Mouse (Mus musculus): ENCODE measurements around the gene Tbc1d32.
A peak's percentile ranks its signal among the peaks of the same experiment; 100 is the strongest.
"Not testable (repeated sequence)": the region's sequence is repeated elsewhere in the genome, so short reads cannot be mapped to it uniquely, and the experiment has no call there.

The Tbc1d32 gene

GRCm38 (mm10) chr10:56228568-56229209 lies at the start of gene Tbc1d32:
TSS of gene Tbc1d32 (minus strand) at chr10:56228689.
- peak; percentile 23 for DNase-seq (ENCODE audit: extremely low read depth, low read depth, low spot score)

DNA sequence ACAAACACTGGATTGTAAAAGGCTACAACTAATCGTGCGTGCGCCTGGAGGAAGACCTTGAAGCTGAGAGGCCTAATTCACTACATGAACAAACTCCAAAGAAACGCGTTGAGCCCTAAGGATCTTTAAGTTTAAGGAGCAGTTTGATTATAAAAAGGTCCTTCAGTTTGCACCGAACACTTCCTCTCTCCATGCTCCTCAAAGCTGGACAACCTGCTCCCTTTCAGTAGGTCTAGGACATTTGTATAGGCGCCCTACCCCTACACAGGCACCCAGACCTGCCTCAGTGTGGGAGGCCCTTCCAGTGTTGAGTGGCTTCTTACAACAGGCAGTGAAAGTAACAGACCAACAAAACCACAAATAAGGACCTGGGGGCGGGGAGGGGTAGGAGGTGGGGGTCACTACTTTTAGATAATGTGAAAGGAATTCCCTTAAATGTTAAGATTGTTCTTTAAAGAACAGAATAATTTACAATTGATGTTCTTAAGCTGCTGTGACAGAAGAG lies 666 bp downstream of the Tbc1d32 start:
- DNase-seq (ENCODE audit: extremely low read depth, low read depth, low spot score) = no peak

DNA sequence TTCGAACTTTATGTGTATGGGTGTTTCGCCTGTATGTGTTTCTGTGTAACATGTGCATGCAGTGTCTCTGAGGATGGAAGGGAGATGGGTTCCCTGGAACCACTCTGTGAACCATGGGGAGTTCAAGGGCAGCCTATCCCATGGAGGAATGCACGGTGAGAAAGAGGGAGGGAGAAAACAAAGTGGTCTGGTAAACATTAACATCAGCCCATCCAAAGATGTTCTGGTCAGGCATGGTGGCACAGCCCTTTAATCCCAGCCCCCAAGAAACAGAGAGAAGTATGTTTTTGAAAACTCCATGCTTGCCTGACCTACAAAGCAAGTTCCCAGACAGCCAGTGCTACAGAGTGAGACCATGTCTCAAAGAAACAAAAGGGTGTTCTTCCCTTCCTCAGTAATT lies 12.7 kb downstream of the Tbc1d32 start:
- DNase-seq (ENCODE audit: extremely low read depth, low read depth, low spot score) = no peak

- DNase-seq (ENCODE audit: extremely low read depth, low read depth, low spot score) = no peak
Observed at GRCm38 (mm10) chr10:56210343-56210742, 18.1 kb downstream of the Tbc1d32 start.

- DNase-seq (ENCODE audit: extremely low read depth, low read depth, low spot score) = no peak
Observed at GRCm38 (mm10) chr10:56206802-56207404, 21.6 kb downstream of the Tbc1d32 start.

- DNase-seq (ENCODE audit: extremely low read depth, low read depth, low spot score) = no peak
Observed at GRCm38 (mm10) chr10:56204348-56204747, 24.1 kb downstream of the Tbc1d32 start.

- DNase-seq (ENCODE audit: extremely low read depth, low read depth, low spot score) = no peak
Observed at GRCm38 (mm10) chr10:56199902-56200301, 28.6 kb downstream of the Tbc1d32 start.

GRCm38 (mm10) chr10:56198691-56199090 lies 29.8 kb downstream of the Tbc1d32 start:
- no peak for DNase-seq (ENCODE audit: extremely low read depth, low read depth, low spot score)

DNA sequence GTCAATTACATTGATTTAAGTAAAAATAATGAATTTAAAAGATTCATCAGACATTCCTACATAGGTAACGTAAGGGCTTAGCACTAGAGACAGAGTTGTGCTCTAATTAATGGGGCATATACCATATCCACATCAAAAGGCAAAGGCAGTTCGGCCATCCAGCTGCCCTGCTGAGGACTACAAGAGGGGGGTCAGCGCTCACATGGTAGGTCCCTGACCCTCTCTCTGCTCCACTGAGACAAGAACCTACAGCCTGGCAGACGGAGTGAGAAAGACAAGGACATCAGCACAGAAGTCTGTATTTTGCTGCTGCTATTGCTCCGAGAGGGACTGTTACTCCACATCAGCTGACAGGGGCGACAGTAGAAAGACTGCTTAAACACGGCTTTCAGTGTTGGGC lies 34.2 kb downstream of the Tbc1d32 start:
- no peak for DNase-seq (ENCODE audit: extremely low read depth, low read depth, low spot score)

DNA sequence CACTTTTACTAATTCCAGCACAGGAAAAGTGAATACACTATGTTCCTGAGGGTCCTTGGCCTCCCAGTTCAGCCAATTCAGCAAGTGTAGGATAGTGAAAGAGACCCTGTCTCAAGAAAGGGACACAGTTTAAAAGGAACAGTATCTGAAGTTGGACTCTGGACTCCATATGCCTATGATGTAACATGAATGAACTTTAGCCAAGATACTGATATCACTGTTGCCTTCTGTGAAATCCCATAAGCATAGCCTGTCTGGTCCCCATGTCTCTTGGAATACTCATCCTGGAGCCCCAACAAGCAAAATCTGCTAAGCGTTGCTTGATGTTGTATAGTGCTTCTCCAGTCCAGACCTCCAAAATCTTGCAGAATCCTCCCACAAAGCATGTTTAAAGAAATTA lies 46.8 kb downstream of the Tbc1d32 start:
- no peak for DNase-seq (ENCODE audit: extremely low read depth, low read depth, low spot score)

- DNase-seq (ENCODE audit: extremely low read depth, low read depth, low spot score) = no peak
Observed at GRCm38 (mm10) chr10:56173184-56173583, 55.3 kb downstream of the Tbc1d32 start.

GRCm38 (mm10) chr10:56167721-56168120 lies 60.8 kb downstream of the Tbc1d32 start:
- DNase-seq (ENCODE audit: extremely low read depth, low read depth, low spot score) = not testable (repeated sequence)

- no peak for DNase-seq (ENCODE audit: extremely low read depth, low read depth, low spot score)
Observed at GRCm38 (mm10) chr10:56165758-56166157, 62.7 kb downstream of the Tbc1d32 start.

DNA sequence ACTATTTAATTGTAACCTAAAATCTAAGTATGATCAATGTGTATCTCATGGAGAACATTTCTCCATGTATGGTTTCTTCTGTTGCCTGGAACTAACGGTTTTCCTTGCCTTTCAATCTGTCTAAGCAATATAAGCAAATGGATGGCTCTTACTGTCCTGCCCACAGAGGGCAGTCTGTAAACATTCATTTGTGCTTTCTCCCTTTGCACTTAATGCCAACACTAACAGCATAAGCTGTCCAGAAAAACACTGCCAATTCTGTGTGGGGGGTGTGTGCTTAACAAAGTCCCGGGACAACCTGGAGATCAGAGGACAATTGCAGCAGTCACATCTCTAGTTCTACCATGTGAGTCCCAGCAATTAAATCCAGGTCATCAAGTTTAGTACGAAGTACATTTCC lies 64.1 kb downstream of the Tbc1d32 start:
- DNase-seq (ENCODE audit: extremely low read depth, low read depth, low spot score) = no peak

DNA sequence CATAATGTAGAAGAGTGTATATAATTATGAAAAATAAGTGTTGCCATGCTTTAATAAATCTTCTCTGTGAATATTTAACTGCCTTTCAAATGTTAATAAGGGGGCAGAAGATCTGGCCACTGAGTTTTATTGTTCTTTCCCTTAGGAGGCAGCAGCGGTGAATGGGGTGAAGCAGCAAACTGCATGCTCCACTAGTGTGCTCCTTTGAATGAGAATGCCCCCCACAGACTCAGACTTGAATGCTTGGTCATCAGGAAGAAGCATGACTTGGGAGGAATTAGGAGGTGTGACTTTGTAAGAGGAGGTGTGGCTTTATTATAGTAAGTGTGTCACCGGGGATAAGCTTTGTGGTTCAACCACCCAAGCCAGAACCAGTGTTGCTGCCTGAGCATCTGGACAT lies 69.7 kb downstream of the Tbc1d32 start:
- DNase-seq (ENCODE audit: extremely low read depth, low read depth, low spot score) = no peak

- DNase-seq (ENCODE audit: extremely low read depth, low read depth, low spot score) = no peak
Observed at GRCm38 (mm10) chr10:56158207-56158606, 70.3 kb downstream of the Tbc1d32 start.

DNA sequence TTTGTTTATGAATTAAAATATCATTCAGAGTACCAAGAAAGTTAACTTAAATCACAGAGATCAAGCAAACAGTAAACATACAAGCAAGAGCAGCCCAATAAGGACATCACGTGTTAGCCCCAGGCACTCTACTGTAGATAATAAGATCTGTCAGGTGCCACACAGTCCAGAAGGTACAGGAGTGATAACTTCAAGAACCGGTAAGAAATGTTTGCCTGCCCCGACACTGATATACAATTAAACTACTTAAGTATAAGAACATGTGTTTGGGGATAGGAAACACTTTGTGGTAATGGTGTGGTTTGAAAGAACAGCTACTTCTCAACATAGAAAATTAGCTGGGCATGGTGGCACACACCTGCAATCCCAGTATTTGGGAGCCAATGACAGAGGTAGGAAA lies 71.5 kb downstream of the Tbc1d32 start:
- DNase-seq (ENCODE audit: extremely low read depth, low read depth, low spot score) = no peak

- no peak for DNase-seq (ENCODE audit: extremely low read depth, low read depth, low spot score)
Observed at GRCm38 (mm10) chr10:56148920-56149319, 79.6 kb downstream of the Tbc1d32 start.

DNA sequence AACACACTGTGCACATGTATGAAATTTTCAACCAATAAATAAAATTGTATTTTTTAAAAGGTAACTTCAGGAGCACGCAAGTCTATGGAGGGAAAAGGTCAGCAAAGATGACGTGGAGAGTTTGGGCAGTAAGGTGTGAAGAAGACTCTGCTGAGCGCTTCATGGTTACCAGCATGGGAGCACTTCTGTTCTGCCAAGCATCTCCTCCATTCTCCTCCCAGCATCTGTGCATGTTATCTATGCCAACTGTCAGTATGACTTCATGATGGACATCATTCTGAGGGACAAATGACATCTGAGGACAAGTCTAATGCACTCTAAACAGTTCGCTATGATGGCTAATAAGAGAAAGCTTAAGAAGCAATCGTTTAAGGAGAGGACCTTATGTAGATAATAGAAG lies 91.3 kb downstream of the Tbc1d32 start:
- DNase-seq (ENCODE audit: extremely low read depth, low read depth, low spot score) = no peak

GRCm38 (mm10) chr10:56129642-56130041 lies 98.8 kb downstream of the Tbc1d32 start:
- DNase-seq (ENCODE audit: extremely low read depth, low read depth, low spot score) = no peak

- DNase-seq (ENCODE audit: extremely low read depth, low read depth, low spot score) = no peak
Observed at GRCm38 (mm10) chr10:56126972-56127371, 101.5 kb downstream of the Tbc1d32 start.

DNA sequence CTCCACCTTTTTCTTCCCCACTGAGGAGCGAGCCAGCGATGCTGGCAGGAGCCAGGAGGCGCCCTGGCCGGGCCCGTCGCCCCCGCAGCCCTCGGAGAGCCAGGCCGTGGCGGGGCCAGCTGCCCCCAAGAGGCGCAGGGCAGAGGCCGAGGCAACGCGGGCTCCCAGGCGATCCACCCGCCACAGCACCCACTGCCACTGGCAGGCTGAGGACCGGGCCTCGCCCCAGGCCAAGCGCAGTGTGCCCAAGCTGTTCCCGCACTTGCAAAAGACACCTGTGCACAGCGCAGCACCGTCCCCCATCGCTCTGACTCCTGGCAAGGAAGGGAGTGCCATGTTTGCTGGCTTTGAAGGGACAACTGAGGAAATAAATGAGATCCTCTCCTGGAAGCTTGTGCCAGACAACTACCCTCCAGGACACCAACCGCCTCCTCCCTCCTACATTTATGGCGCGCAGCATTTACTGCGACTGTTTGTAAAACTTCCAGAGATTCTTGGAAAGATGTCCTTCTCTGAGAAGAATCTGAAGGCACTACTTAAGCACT lies 112.8 kb downstream of the Tbc1d32 start:
- peak; percentile 56 for DNase-seq (ENCODE audit: extremely low read depth, low read depth, low spot score)
